Mouse (Mus musculus): ENCODE measurements at regions not wholly inside any gene's neighbourhood (a gene's known extent, or its start where the extent isn't known, plus 50 kb on each side); places are given as distances from the start of the nearest gene placed in this dataset.

DNA sequence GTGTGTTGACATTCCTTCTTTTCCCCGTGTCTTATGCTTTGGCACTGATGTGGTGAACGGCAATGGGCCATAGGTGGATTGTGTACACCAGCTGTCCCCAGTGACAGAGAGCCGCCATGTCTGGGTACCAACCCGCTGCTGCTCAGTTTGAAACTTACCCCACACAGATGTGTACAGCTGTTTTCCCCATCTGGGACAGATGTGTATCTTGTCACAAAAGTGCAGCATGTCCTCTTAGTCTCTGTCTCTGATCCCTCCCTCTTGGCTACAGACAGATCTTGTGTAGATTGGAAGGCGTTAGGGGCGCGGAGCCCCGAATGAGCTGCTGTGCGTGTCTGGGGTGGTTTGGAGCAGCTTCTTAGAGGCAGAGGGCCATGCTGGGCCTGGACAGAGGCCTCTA is 196.1 kb upstream of the Sulf2 start:
- TF ChIP-seq POLR2A (IDR thresholded peaks at IDR 0.05; ENCODE audit: control insufficient read depth, low read depth, low read length) (no peak), CTCF (IDR thresholded peaks at IDR 0.05; ENCODE audit: control insufficient read depth, insufficient read depth, insufficient replicate concordance, low read depth, low read length) (no peak)
